Mouse (Mus musculus) embryonic facial prominence, embryonic 10.5 days (tissue): Measurements from ENCODE around the gene 1700029P11Rik. TPM values are rescaled to one million over a fixed set of nuclear protein-coding genes. Genes with fewer than 3 reads are reported as not detected.

Experiments
- DNase-seq: peaks from one replicate; pipeline ENCODE4 v3.0.0-alpha.2; 2017; ENCODE audit warnings: low spot score
- H3K27ac ChIP-seq: fragments of 300-500 bp; sonication (generic); replicated peaks from 2 replicates; pipeline ENCODE4 v1.5.1; 2016; ENCODE audit warnings: mild to moderate bottlenecking
- H3K27me3 ChIP-seq: fragments of 300-500 bp; sonication (generic); replicated peaks from 2 replicates; pipeline ENCODE4 v1.6.1; 2016; ENCODE audit warnings: low read depth, mild to moderate bottlenecking; ENCODE audit not compliant: poor library complexity, severe bottlenecking
- H3K36me3 ChIP-seq: fragments of 300-500 bp; sonication (generic); replicated peaks from 2 replicates; pipeline ENCODE4 v1.6.1; 2016; ENCODE audit warnings: mild to moderate bottlenecking, moderate library complexity
- H3K4me1 ChIP-seq: fragments of 300-500 bp; sonication (generic); 2 replicates; pipeline ENCODE4 v1.6.1; 2016
- H3K4me3 ChIP-seq: fragments of 300-500 bp; sonication (generic); 2 replicates; pipeline ENCODE4 v1.5.1; 2016; ENCODE audit warnings: mild to moderate bottlenecking, moderate library complexity
- H3K9me3 ChIP-seq: fragments of 300-500 bp; sonication (generic); 2 replicates; pipeline ENCODE4 v1.6.1; 2016; ENCODE audit warnings: mild to moderate bottlenecking
- WGBS: fragments of 180-500 bp; shearing (Covaris S2); methylation state at CpG from one replicate; pipeline ENCODE4 v1.1.7; 2016; 5-methylcytosine and 5-hydroxymethylcytosine counted together
- polyA plus RNA-seq: library from polyadenylated mRNA; unstranded; fragments of >200 nt; fragmentation: Nextera tagmentation; extraction: Ambion mirVana; gene quantifications from 2 replicates; pipeline ENCODE4 v1.2.1, GENCODE M21; 2016

1700029P11Rik gene
- polyA plus RNA-seq = not detected in 2 replicates

- no peaks in the 10 kb centered on the region for H3K36me3 ChIP-seq
- H3K27me3 ChIP-seq = no peaks in the 10 kb centered on the region
- WGBS = 95% methylated on average over 23 of the region's 23 CpGs
- H3K4me3 ChIP-seq = no peak within 1 kb of the TSS
- H3K9me3 ChIP-seq = 0 out of 2 replicates have a peak, but pooled peaks cover under 1% of the 10 kb centered on the region
- 0 out of 2 replicates have a peak, but pooled peaks cover 7% of the 10 kb centered on the region for H3K4me1 ChIP-seq
- no peak for DNase-seq
- H3K27ac ChIP-seq = no peak within 1 kb of the TSS
These were observed at the start of gene 1700029P11Rik for GRCm38 (mm10) chr15:81980321-81980720. Gene 1700029P11Rik, plus strand, starts transcription at chr15:81980540.

- WGBS = 48% methylated on average over 12 of the region's 12 CpGs
- no peak overlapping the region; the same call in 1 of the 2 replicates for H3K27ac ChIP-seq
- no peaks in the 10 kb centered on the region for H3K9me3 ChIP-seq
- no peaks in the 10 kb centered on the region for H3K36me3 ChIP-seq
- no peak for DNase-seq
- H3K4me3 ChIP-seq = no peak overlapping the region
- peaks cover 26% of the 10 kb centered on the region for H3K4me1 ChIP-seq
- peaks cover 9% of the 10 kb centered on the region for H3K27me3 ChIP-seq
These were observed 47.3 kb upstream of the 1700029P11Rik start for GRCm38 (mm10) chr15:81932951-81933470.

- Histone ChIP-seq H3K4me1 (peaks cover 36% of the 10 kb centered on the region), H3K27ac (no peak overlapping the region), H3K27me3 (peaks cover 12% of the 10 kb centered on the region), H3K9me3 (no peaks in the 10 kb centered on the region), H3K36me3 (no peaks in the 10 kb centered on the region), H3K4me3 (no peak overlapping the region)
- 82% methylated on average over 1 of the region's 1 CpGs for WGBS
- no peak for DNase-seq
These were observed 46.4 kb upstream of the 1700029P11Rik start for GRCm38 (mm10) chr15:81933986-81934385.

GRCm38 (mm10) chr15:81935869-81936637 is 44.3 kb upstream of the 1700029P11Rik start:
- H3K9me3 ChIP-seq = no peaks in the 10 kb centered on the region
- H3K4me1 ChIP-seq = peaks cover 39% of the 10 kb centered on the region
- peak overlapping the region; percentile 65; the same call in 1 of the 2 replicates for H3K27ac ChIP-seq
- H3K27me3 ChIP-seq = peaks cover 12% of the 10 kb centered on the region
- DNase-seq = no peak
- no peaks in the 10 kb centered on the region for H3K36me3 ChIP-seq
- 58% methylated on average over 7 of the region's 7 CpGs for WGBS
- H3K4me3 ChIP-seq = peak overlapping the region; percentile 61

GRCm38 (mm10) chr15:81936679-81937078 is 43.7 kb upstream of the 1700029P11Rik start, which contains the start of gene Csdc2:
Gene Csdc2, plus strand, starts transcription at chr15:81936759.
- peak; percentile 68 for DNase-seq
- H3K27ac ChIP-seq = peak within 1 kb of the TSS; percentile 65
- under 1% methylated on average over 12 of the region's 12 CpGs for WGBS

GRCm38 (mm10) chr15:81937098-81937972 is 43.0 kb upstream of the 1700029P11Rik start:
- DNase-seq = no peak

More at GRCm38 (mm10) chr15:81936679-81937078, 43.7 kb upstream of the 1700029P11Rik start, which contains the start of gene Csdc2:
- H3K4me3 ChIP-seq = peak within 1 kb of the TSS; percentile 61
- H3K9me3 ChIP-seq = no peaks in the 10 kb centered on the region
- H3K27me3 ChIP-seq = peaks cover 12% of the 10 kb centered on the region
- peaks cover 39% of the 10 kb centered on the region for H3K4me1 ChIP-seq
- H3K36me3 ChIP-seq = no peaks in the 10 kb centered on the region

GRCm38 (mm10) chr15:81938246-81938645 is 42.1 kb upstream of the 1700029P11Rik start:
- 0 out of 2 replicates have a peak overlapping the region, but pooled peaks have one; percentile 61 for H3K4me3 ChIP-seq
- H3K27ac ChIP-seq = no peak overlapping the region
- H3K4me1 ChIP-seq = peaks cover 47% of the 10 kb centered on the region
- H3K27me3 ChIP-seq = peaks cover 12% of the 10 kb centered on the region
- no peaks in the 10 kb centered on the region for H3K9me3 ChIP-seq
- peak; percentile 64 for DNase-seq
- no peaks in the 10 kb centered on the region for H3K36me3 ChIP-seq
- 32% methylated on average over 2 of the region's 2 CpGs for WGBS

More at GRCm38 (mm10) chr15:81937098-81937972, 43.0 kb upstream of the 1700029P11Rik start:
- Histone ChIP-seq H3K27ac (peak overlapping the region; percentile 65), H3K9me3 (no peaks in the 10 kb centered on the region), H3K4me1 (peaks cover 42% of the 10 kb centered on the region), H3K36me3 (no peaks in the 10 kb centered on the region), H3K27me3 (peaks cover 12% of the 10 kb centered on the region), H3K4me3 (peak overlapping the region; percentile 61)
- 7% methylated on average over 19 of the region's 19 CpGs for WGBS

- Histone ChIP-seq H3K27ac (no peak overlapping the region), H3K36me3 (no peaks in the 10 kb centered on the region), H3K27me3 (peaks cover 12% of the 10 kb centered on the region), H3K9me3 (no peaks in the 10 kb centered on the region), H3K4me1 (peaks cover 50% of the 10 kb centered on the region), H3K4me3 (no peak overlapping the region)
- 88% methylated on average over 10 of the region's 10 CpGs for WGBS
- no peak for DNase-seq
These were observed 41.1 kb upstream of the 1700029P11Rik start for GRCm38 (mm10) chr15:81939157-81939715.

GRCm38 (mm10) chr15:81939774-81940173 is 40.6 kb upstream of the 1700029P11Rik start:
- peaks cover 50% of the 10 kb centered on the region for H3K4me1 ChIP-seq

GRCm38 (mm10) chr15:81940219-81940618 is 40.1 kb upstream of the 1700029P11Rik start:
- H3K27me3 ChIP-seq = peaks cover 12% of the 10 kb centered on the region
- H3K36me3 ChIP-seq = no peaks in the 10 kb centered on the region
- DNase-seq = no peak
- no peak overlapping the region for H3K27ac ChIP-seq
- WGBS = 87% methylated on average over 5 of the region's 5 CpGs
- peaks cover 50% of the 10 kb centered on the region for H3K4me1 ChIP-seq
- no peak overlapping the region for H3K4me3 ChIP-seq
- no peaks in the 10 kb centered on the region for H3K9me3 ChIP-seq

More at GRCm38 (mm10) chr15:81939774-81940173, 40.6 kb upstream of the 1700029P11Rik start:
- no peak for DNase-seq
- Histone ChIP-seq H3K9me3 (no peaks in the 10 kb centered on the region), H3K4me3 (no peak overlapping the region), H3K36me3 (no peaks in the 10 kb centered on the region), H3K27me3 (peaks cover 12% of the 10 kb centered on the region), H3K27ac (no peak overlapping the region)
- WGBS = 94% methylated on average over 4 of the region's 4 CpGs

- no peak overlapping the region for H3K27ac ChIP-seq
- H3K36me3 ChIP-seq = no peaks in the 10 kb centered on the region
- no peaks in the 10 kb centered on the region for H3K9me3 ChIP-seq
- no peak overlapping the region for H3K4me3 ChIP-seq
- WGBS = 93% methylated on average over 2 of the region's 2 CpGs
- H3K27me3 ChIP-seq = peaks cover 12% of the 10 kb centered on the region
- no peak for DNase-seq
- peaks cover 50% of the 10 kb centered on the region for H3K4me1 ChIP-seq
These were observed 39.3 kb upstream of the 1700029P11Rik start for GRCm38 (mm10) chr15:81941010-81941409.
